Mouse (Mus musculus) kidney, postnatal 36 days (tissue): ENCODE data around the gene Ccser1.
"Not testable (repeated sequence)": the region's sequence is repeated elsewhere in the genome, so short reads cannot be mapped to it uniquely, and the experiment has no call there.

Experiments
- DNase-seq, 2 experiments: peaks; one replicate each; pipeline ENCODE4 v3.0.0; 2021 to 2022; ENCODE audit warnings: mixed read lengths in 2 of 2

Ccser1 gene

DNA sequence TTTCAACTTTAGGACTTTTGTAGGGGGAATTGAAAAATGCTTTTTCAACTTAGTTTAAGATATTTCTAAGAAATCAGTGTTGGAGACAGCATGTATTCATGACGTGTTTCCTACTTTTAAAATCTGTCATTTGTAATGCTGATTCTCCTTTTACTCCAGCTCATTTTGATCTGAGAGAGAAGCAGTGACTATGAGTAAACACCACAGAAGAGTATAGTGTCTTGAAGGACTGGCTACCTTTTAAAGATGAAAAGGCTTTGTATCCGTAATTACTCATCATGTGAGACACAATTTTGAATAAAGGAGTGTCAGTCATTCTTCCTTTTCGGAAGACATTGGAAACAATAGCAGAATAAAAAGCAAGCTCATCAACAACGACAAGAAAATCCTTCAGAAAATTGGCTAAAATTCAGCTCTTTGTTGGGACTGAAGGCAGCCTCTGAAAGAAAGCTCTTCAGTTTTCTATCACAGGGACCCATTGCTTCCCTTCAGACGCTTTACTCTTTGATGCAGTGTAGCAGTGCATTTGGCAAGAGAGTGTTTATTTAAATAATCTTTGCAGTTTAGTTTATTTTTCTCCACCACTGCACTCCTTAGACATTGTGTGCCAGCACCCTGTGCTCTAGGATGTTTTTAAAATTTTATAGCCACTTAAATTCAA lies 50.1 kb downstream of the Ccser1 start:
- no peak for DNase-seq

DNA sequence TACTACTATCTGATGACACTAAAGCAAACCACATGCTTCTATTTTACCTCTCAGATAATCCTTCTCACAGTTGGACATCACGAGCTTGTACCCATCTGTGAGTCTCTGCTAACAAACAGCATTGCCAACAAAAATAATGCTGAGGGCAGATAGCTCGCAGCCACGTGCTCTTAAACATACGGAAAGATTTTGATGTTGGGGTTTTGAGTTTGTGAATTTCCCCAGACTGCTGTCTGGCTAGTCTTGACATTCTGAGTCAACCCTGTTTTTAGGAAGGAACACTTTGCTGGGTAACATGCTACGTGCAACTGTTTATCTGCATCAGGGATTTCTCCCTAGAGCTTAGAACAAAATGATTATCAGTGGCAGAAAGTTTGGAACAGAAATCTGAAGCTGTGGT lies 52.9 kb downstream of the Ccser1 start:
- no peak for DNase-seq

DNA sequence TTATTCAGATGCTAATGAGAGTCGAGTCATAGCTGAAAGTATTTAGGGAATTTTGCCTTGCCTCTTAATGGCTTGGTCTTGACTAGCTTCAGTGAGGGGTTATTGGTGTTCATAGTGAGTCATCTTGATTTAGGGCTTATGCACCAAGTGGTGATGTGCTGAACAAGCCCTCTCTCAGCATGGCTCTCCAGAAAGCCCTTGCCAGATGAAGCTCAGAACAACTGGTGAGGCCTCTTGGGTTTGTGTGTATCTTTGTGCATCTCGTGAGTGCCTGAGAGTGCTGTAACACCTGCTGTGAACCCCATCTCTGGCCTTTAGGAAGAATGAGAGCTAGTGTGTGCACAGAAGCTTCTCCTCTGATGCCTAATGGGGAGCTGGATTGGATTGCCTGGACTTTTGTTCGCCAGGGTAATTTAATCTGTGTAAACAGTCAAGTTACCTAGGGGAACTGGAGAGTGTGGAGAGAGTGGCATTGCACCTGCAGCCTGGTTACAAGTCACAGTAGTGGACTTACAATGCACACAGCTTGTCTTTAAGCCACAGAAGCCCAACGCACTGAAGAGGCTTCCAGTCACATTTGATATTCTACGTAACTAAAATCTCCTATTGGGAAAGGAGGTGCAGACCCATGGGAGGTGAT lies 53.5 kb downstream of the Ccser1 start:
- no peak for DNase-seq

DNA sequence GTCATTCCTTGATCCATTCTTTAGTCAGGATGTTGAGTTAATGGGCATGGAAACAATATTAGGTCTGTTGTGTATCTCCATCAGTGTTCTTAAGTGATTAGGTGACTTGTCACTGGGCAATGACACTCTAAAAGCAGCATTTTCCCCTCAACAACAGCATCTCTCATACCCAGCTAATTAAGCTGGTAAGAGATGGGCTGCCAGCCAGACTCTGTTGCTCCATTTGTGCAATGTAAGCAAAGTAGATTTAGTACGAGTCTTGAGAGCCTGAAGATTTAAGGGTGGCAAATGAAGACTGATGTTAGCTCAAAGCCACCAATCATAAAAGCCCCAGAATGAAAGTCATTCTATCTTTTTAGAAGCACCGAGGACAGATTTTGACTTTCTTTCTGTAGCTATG lies 60.5 kb downstream of the Ccser1 start:
- DNase-seq, result no peak

DNA sequence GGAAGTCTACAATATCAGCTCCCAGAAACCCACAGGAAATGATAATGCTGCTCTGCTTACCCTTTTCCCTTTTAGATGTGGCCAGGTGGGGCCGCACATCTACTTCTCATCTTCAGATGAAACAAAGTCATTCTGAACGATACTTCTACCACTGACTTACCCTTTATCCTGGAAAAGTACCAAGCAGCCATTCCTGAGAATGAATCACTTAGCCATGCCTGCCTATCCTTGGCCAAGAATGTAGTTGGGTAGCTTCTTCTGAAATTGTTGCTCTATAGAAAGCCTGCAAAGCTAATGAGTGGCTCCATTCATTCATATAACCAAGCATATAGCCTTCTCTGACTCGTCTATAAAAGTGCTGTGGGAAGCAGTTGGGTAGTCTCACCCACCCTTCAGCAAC lies 62.4 kb downstream of the Ccser1 start:
- DNase-seq, result no peak

DNA sequence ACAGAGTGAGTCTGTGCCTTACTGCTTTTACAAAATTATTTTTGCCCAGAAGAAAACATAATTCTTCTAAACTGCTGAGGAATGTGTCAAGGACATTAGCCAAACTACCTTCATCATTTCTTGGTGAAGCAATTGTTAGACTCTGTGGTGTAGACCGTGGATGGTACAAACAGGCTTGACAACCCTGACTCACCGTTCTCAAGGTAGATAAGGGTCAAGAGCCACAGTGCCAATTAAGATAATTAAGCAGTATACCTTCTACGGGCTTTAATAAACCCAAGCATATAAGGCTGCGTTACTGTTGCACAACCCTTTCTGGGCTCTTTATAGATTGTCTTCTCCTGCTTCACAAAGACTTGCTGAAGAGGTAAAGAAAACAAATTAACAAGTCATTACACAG lies 66.4 kb downstream of the Ccser1 start:
- no peak for DNase-seq

DNA sequence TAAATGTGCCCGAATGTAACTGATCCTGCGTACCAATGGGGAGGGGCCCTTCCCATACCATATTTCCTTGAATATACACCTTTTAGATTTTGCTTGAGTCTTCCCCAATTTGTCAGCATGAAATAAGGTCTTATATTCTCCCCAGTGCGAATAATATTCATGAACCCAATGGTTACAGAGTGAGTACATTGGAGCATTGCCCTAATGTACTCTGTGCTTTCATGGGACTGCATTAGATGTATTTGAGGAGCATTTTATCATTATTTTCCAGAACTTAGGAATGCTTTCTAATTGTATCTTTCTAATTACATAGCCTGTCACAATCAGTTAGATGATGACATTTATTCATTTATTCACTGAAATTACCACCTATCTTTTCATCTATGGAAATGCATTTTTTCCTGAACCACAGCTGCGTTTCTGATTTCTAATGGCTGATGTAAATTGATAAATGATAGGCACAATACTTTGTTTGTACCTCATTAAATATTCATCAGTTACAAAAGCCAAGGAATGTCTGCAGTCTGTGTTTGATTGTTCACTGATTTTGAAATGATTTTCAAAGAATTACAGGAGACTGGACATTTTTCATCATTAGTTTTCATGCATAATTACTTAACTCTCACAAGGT lies 67.8 kb downstream of the Ccser1 start:
- DNase-seq, result no peak

DNA sequence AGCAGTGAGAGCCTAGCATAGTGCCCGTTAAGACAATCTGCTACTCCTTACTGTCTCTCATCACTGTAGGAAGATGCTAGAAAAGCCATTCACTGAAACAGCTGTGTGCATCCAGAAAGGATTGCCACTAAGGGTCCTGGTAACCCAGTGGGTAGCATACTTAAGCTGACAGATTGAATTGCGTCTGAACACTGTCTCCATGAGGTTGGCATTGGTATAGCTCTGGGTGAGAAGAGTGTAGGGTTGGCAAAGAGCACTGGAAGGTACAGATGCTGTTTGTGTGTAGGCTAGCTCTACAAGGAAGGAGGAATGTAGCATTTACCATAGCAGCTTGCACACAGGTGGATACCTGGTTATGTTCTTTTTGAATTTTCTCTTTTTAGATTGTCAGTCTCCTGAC lies 68.6 kb downstream of the Ccser1 start:
- DNase-seq, result no peak

DNA sequence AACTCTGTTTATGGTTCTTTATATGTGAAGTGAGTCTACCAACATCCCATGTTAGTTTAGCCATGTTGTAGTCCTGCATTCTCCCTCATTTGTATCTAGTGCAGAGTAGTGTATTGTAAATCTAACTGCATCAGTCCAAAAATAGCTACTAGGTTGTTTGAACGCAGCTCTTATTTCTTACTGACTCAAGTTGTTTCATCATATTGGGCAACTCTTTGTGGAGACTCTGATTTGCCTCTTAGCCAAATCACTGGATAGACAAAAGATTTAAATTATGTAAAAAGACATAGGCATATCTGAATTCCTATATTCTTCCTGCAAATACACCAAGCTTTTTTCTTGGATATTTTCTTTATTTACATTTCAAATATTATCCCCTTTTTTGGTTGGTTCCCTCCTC lies 71.1 kb downstream of the Ccser1 start:
- no peak for DNase-seq

DNA sequence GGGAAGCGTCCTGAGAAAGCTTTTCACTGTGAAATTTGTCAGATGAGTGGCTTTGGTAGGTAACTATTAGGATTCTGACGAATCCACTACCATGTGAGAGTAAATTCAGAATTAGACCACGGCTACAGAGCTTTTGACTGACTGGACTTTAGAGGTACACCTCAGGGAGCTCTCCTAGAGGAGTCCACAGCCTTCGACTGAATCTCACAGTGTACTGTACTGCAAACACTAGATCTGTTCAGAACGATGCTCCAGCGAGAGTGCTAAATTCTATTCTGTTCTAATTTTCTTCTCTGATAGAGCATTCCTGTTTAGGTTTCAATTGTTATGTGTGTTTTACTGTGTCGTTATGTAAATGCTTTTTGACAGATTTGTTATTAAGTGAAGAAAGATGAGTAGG lies 72.8 kb downstream of the Ccser1 start:
- DNase-seq, result no peak

DNA sequence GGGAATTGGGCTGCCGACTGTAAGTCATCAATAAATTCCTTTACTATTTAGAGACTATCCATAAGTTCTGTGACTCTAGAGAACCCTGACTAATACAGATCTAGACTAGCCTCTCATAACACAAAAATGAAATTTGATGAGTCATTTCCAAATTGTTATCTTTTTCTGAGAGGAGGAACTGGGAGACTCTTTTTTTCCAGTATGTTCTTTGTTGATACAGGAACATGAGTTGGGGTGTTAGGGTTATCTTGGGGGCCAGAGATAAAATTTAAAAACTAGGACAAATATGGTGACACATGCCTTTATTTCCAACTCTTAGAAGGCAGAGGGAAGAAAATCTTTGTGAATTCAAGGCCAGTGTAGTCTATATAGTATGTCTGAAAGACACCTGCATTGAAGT lies 75.8 kb downstream of the Ccser1 start:
- DNase-seq, result not testable (repeated sequence)

DNA sequence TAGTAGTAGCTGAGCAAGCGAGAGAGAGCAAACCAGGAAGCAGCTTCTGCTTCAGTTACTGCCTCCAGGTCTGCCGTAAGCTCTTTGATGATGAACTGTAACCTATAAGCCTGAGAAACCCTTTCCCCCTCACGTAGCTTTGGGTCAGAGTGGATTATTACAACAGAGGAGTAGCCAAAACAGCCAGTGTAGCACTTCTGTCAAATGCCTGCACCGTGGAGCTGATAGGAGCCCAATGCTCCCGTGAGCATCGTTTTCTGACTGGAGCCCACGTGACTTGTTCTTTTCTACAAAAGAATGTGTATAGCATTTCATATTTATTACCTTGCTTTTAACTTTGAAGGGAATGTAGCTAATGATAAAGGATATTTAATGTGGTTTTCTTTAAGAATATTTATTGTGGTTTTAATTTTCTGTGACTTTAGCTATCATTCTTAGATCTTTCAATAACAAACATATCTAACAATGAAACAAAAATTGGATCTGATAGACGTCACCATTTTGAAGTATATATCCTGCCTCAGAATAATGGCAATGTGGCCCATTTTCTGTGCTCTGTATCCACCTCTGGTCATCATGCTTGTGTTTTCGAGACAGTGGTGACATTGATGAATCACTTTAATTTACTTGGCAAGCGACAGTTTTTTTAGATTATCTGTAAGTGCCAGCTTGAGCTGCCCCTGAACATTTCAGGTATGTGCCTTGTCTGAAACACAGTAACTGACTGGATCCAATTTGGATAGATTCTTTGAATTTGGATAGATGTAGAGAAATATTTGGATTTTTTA lies 78.9 kb downstream of the Ccser1 start:
- no peak for DNase-seq

DNA sequence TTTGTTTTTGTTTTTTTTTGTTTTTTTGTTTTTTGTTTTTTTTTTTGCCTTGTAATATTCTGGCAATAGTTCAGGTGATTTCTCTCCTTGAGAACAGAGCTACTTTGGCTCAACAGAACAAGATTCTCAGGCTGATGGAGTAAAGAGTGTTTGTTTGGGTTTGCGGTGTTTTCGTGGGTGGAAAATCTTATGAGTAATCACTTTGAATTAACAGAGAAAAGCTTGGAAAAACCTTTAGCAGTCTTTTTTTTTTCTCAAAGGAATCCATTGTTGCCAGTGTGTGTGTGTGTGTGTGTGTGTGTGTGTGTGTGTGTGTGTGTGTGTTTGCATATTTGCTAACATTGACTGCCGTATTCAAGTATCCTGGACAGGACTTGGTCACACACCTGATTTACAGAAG lies 81.3 kb downstream of the Ccser1 start:
- no peak for DNase-seq

DNA sequence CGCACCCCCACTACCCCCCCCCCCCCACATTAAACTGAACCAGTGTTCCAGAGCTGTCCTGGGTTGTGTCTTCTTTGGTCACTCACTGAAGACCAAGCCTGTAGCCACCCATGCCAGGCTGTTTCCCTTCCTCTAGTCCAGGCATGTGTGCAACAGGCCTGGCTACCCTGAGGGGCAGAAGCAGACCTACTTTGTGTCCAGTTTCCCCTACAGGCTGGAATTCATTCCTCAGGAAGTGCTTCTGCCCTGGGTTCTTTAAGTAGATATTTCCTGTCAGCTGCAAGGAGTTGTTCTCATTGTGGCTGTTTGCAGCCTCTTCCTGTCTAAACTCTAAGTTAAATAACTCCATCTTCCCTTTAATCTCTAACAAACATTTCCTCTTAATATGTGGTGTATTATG lies 82.3 kb downstream of the Ccser1 start:
- DNase-seq, result no peak

DNA sequence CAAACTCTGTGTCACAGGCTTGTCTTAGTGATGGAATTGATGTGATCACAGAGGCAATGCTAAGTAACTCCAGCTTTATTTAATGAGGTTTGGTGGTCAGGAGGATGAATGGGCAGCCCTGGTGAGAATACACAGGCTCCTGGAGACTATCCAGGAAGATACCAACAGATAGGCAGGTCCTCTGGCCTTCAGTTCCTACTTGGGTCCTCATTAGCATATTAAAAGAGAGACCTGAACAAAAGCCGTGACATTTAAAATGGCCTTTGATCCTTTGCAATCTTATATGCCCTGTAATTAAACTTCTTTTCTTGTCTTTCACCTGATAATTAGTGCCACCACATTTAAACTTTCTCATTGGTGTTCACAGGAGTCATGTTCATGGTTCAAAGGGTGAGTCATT lies 83.2 kb downstream of the Ccser1 start:
- DNase-seq, result no peak

DNA sequence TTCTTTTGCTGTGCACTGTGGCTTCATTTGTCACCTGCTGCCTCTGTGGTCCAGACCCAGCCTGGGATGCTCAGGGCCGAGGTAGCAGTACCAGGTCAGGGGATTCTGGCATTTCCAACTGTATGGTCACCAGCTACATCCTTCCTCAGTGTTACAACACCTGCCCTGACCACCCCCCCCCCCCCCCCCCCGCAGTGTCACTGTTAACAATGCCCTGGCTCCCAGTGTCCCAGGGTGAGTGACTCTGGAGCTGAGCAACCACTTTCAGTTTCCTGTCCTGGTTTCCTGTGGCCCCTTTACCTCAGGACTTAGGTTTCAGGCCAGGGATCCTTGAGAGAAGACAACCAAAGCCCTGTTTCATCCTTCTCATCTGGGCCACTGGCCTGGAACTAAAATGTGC lies 90.9 kb downstream of the Ccser1 start:
- no peak for DNase-seq

DNA sequence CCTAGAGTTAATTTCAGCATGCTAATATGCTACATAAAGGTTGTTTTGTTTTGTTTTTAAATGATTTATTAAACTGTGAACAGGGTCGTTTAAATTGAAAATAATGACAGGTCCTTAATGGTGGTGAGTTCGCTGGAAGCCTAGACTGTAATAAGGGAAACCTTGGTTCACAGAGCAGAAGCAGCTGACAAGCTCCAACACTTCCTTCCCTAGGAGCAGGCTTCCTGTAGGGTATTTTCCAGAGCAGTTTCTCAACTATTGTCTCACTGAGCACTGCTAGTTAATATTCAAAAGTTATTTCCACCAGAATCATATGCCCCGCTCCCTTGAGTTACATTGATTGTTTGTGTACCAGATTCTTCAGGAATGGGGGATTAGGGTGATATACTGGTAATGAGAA lies 93.3 kb downstream of the Ccser1 start:
- no peak for DNase-seq

DNA sequence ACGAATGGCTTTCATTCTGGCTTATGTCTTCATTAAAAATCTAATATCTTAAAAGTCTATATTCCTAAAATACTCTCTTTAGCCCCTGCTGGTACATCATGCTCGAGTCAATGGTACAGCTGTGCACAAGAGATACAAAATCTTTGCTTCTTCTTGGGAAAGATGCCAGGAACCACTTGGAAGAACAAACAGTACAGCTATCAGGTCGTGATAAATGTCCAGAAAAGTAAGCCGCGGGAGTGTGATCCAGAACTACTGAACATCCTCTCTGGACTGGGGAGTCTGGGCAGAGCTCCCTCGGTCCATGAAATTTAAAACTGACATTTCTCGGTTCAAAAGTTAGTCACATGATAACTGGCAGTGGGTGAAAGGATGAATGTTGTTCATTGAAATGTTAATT lies 99.4 kb downstream of the Ccser1 start:
- DNase-seq, result peak in 1 of 2 experiments; percentile 27

DNA sequence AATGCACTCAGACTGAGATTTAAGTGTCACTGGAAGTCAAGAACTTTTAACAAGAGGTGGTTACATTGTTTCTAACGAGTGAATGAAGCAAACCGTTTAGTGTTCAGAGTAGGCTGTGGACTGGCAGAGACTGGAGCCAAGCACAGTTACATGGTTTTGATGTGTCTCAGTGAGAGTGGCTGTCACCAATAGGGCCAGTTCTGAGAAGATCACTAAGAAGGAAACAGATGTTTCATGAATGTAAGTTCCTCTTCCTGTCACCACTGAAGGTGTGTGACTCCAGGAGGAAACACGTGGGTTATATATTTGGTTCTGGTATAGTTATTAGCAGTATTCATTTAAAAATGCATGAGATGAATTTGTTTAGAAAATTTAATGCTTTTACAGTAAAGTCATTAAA lies 112.8 kb downstream of the Ccser1 start:
- no peak for DNase-seq

DNA sequence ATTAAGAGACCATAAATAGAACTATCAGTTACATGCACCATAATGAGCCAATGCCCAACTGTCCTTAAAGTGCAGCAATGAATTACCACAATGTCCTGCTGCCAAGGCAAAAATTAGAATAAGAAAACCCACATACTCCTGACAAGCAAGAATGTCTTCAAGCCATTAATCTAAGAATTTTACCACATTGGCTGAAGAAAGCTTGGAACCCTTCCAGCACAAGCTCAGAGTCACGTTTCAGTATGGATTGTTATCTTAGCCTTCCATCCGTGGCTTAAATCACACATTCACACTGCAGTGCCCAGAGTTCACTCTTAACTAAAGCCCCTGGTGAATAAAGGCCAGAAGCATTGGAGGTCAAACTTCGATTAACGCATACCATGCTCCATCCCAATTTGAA lies 115.4 kb downstream of the Ccser1 start:
- DNase-seq, result no peak

DNA sequence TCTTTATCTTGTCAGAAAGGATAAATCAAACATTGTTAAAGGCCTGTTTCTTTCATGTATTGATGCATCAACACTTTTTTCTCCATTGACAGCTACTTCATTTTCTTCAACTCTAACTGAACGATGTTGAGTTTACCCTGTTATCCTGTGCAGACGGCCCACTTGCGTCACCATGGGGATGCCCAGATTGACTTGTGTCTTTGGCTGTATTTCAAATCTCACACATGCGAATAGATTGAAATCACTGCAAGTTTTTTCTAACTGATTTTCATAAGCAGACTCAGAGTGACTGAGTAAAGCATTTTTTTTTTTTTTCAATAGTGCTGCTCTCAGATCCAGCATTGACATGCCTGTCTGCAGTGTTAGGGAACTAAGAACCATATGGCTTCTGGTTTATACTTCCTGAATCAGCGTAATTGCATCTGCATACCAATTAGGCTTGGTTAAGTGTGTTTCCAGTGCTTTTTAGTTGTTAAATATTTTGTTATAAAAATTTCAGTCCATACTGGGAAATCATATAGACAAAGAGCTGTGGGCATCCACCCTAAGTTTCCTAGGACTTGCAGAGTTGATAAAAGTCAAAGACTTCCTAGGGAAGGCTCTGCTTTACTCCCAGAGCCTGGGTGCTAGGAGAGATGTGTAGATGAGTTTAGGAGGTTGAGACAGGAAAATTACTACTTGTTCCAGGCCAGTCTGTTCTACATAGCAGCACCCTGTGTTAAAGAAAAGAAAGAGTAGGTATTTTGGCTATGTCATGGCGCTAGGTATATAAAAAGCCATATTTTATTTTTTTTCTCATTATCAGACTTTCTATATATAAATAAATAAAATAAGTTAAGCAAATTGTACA lies 116.3 kb downstream of the Ccser1 start:
- no peak for DNase-seq

DNA sequence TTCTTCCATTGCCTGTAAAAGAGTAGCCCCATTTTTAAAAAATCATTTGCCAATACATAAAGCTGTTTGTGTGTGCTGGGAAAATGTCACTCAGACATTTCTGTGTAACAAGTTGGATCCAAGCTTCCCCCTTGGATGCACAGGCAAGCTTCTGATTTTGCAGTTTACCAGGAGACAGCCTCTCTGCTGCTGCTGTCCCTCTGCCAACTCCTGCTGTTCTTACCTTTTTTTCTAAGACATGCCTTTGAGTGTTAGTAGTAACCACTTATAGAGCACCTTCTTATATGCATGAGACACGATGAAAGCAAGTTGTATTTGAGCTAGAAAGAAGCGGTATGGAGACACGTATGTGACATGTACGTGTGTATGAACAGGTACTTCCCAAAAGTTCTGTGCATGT lies 120.3 kb downstream of the Ccser1 start:
- no peak for DNase-seq

DNA sequence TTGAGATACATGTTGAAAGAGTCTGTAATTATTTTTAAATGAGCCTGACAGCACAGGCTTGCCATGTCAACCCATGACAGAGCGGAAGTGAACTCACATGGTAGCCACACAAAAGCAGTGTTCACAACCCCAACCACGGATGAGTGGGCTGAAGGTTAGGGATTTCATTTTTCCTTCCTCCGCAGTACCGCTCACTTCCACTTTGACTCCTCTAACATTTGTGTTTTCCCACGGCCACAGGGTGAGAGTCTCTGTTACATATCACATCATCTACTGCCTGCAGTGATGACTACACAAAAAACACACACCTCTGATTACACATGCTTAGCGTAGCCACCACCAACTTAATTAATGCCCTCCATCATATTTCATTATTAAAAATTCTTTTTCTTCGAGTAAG lies 120.9 kb downstream of the Ccser1 start:
- DNase-seq, result no peak
